Mouse (Mus musculus) midbrain, embryonic 14.5 days (tissue): ENCODE measurements around the gene Stxbp4. TPM values are rescaled to one million over a fixed set of nuclear protein-coding genes. Genes with fewer than 3 reads are reported as not detected.

ENCODE experiments used
- ATAC-seq: fragments of 200-750 bp; cut with Nextera tagmentation; 2 replicates; pipeline ENCODE4 v1.8.0; 2017; ENCODE audit warnings: moderate number of reproducible peaks, moderate library complexity; ENCODE audit not compliant: low FRiP score, low TSS enrichment
- DNase-seq: peaks from one replicate; pipeline ENCODE4 v3.0.0-alpha.2; 2015
- H3K27ac ChIP-seq: fragments of 300-500 bp; sonication (generic); replicated peaks from 2 replicates; pipeline ENCODE4 v1.5.1; 2014; ENCODE audit warnings: mild to moderate bottlenecking, low read depth, low read length, moderate library complexity
- H3K27me3 ChIP-seq: fragments of 300-500 bp; sonication (generic); 2 replicates; pipeline ENCODE4 v1.6.1; 2014; ENCODE audit warnings: low read length, control low read depth, mixed read lengths; ENCODE audit not compliant: control insufficient read depth, insufficient read depth
- H3K36me3 ChIP-seq: fragments of 300-500 bp; sonication (generic); 2 replicates; pipeline ENCODE4 v1.6.1; 2014; ENCODE audit warnings: low read length, control low read depth; ENCODE audit not compliant: control insufficient read depth, insufficient read depth
- H3K4me1 ChIP-seq: fragments of 300-500 bp; sonication (generic); 2 replicates; pipeline ENCODE4 v1.6.1; 2014; ENCODE audit warnings: mild to moderate bottlenecking, antibody characterized with exemption, low read length, control low read depth; ENCODE audit not compliant: control insufficient read depth, insufficient read depth
- H3K4me2 ChIP-seq: fragments of 300-500 bp; sonication (generic); 2 replicates; pipeline ENCODE4 v1.6.1; 2014; ENCODE audit warnings: mild to moderate bottlenecking, low read length, moderate library complexity
- H3K4me3 ChIP-seq: fragments of 300-500 bp; sonication (generic); replicated peaks from 2 replicates; pipeline ENCODE4 v1.5.1; 2014; ENCODE audit warnings: low read depth, low read length
- H3K9ac ChIP-seq: fragments of 300-500 bp; sonication (generic); replicated peaks from 2 replicates; pipeline ENCODE4 v1.6.1; 2014; ENCODE audit warnings: mild to moderate bottlenecking, low read length, moderate library complexity
- H3K9me3 ChIP-seq: fragments of 300-500 bp; sonication (generic); 2 replicates; pipeline ENCODE4 v1.6.1; 2016; ENCODE audit warnings: low read length, control low read depth, mixed read lengths; ENCODE audit not compliant: control insufficient read depth
- WGBS: fragments of 180-500 bp; shearing (Covaris S2); extraction: QIAGEN DNeasy Blood & Tissue Kit; methylation state at CpG from one replicate; pipeline ENCODE4 v1.1.7; 2014; 5-methylcytosine and 5-hydroxymethylcytosine counted together
- polyA plus RNA-seq: library from polyadenylated mRNA; unstranded; fragments of >200 nt; fragmentation: Nextera tagmentation; extraction: Ambion mirVana; gene quantifications from 2 replicates; pipeline ENCODE4 v1.2.1, GENCODE M21; 2014

The Stxbp4 gene
- polyA plus RNA-seq, 1 experiment from 2014 or later: 22.0 TPM

DNA sequence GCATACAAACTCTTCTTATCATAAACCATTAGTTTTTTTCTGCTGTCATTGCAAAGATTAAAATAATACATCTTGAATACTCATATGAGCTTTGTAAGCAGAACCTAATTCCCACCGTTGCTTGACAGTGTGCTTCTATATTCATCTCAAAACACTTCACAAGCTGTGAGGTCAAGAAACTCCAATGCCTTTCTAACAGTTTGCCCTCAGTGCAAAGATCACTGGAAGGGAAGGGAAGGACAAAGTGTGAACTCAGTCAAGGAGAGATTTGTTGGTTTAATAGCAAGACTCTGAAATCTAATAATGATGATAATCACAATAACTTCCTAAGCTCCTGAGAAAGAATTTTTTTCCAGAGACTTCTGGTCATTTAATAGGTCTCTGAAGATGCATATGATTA, 10.1 kb downstream of the Stxbp4 start:
- H3K4me3 ChIP-seq: no peak overlapping the region
- no peaks in the 10 kb centered on the region for H3K27me3 ChIP-seq
- no peak for DNase-seq
- no peak overlapping the region for H3K4me2 ChIP-seq
- no peak for ATAC-seq
- H3K9me3 ChIP-seq: no peaks in the 10 kb centered on the region
- no peak overlapping the region for H3K9ac ChIP-seq
- H3K27ac ChIP-seq: no peak overlapping the region
- no peaks in the 10 kb centered on the region for H3K4me1 ChIP-seq
- 87% methylated on average over 1 of the region's 1 CpGs for WGBS
- H3K36me3 ChIP-seq: no peaks in the 10 kb centered on the region

- ATAC-seq (no peak), DNase-seq (no peak)
- no peak overlapping the region for H3K27ac ChIP-seq
- peaks cover 7% of the 10 kb centered on the region; the same call in 1 of the 2 replicates for H3K36me3 ChIP-seq
- no peaks in the 10 kb centered on the region for H3K4me1 ChIP-seq
- H3K9me3 ChIP-seq: no peaks in the 10 kb centered on the region
- no peak overlapping the region for H3K9ac ChIP-seq
- no peak overlapping the region for H3K4me2 ChIP-seq
- WGBS: 85% methylated on average over 1 of the region's 1 CpGs
- H3K27me3 ChIP-seq: no peaks in the 10 kb centered on the region
- H3K4me3 ChIP-seq: no peak overlapping the region
These were observed 12.7 kb downstream of the Stxbp4 start for GRCm38 (mm10) chr11:90625174-90625573.

DNA sequence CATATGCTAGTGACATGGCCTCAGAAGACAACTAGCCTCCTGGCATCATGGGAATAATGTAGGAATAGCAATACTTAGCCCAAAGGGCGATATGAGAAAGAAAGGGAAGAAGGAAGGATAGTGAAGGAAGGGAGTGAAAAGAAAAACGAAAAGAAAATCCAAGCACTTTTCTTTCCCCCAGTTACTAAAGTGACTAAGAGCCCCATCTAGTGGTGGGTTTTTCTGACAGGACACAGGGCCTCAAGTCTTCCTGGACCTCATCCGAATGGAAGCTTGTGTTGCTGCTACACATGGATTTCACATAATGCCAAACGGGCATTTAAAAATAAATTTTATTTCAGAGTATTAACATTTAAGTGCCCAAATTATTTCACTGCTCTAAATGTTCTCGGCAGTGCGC, 14.4 kb downstream of the Stxbp4 start:
- 63% methylated on average over 6 of the region's 6 CpGs for WGBS
- no peaks in the 10 kb centered on the region for H3K27me3 ChIP-seq
- no peak overlapping the region for H3K27ac ChIP-seq
- no peak overlapping the region for H3K9ac ChIP-seq
- H3K4me1 ChIP-seq: no peaks in the 10 kb centered on the region
- H3K36me3 ChIP-seq: peaks cover 12% of the 10 kb centered on the region; the same call in 1 of the 2 replicates
- DNase-seq: peak; percentile 82
- no peak overlapping the region for H3K4me2 ChIP-seq
- H3K9me3 ChIP-seq: no peaks in the 10 kb centered on the region
- ATAC-seq: no peak
- H3K4me3 ChIP-seq: no peak overlapping the region

DNA sequence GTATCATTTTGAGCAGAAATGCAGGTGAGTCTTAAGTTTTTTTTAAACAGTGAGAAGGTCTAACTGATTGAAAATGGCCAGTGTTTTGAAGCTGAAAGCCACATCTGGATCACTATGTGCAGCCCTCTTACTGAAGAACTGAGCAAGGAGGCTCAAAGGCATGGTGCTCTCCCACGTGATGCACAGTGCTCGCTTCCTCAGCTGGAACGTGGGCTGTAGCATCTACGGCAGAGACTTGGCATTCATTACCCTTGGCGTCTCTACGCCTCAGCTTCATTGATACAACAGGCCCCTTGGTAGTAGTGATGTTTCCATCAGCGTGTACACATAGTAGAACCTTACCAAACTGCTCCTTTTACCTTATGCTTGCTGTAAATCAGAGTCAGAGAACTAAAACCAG, 15.4 kb downstream of the Stxbp4 start:
- Histone ChIP-seq H3K4me3 (no peak overlapping the region), H3K9ac (no peak overlapping the region), H3K36me3 (peaks cover 19% of the 10 kb centered on the region; the same call in 1 of the 2 replicates), H3K27me3 (no peaks in the 10 kb centered on the region), H3K4me1 (no peaks in the 10 kb centered on the region), H3K4me2 (no peak overlapping the region), H3K27ac (no peak overlapping the region), H3K9me3 (no peaks in the 10 kb centered on the region)
- 93% methylated on average over 7 of the region's 7 CpGs for WGBS
- DNase-seq: no peak
- no peak for ATAC-seq

- Histone ChIP-seq H3K4me3 (no peak overlapping the region), H3K36me3 (peaks cover 19% of the 10 kb centered on the region; the same call in 1 of the 2 replicates), H3K27me3 (no peaks in the 10 kb centered on the region), H3K4me2 (no peak overlapping the region), H3K4me1 (no peaks in the 10 kb centered on the region), H3K9ac (no peak overlapping the region), H3K9me3 (no peaks in the 10 kb centered on the region), H3K27ac (no peak overlapping the region)
- WGBS: 80% methylated on average over 12 of the region's 12 CpGs
- DNase-seq (no peak), ATAC-seq (no peak)
These were observed 15.8 kb downstream of the Stxbp4 start for GRCm38 (mm10) chr11:90622044-90622443.

- Histone ChIP-seq H3K4me2 (no peak overlapping the region), H3K4me1 (no peaks in the 10 kb centered on the region), H3K9ac (no peak overlapping the region), H3K9me3 (no peaks in the 10 kb centered on the region), H3K27ac (no peak overlapping the region), H3K36me3 (peaks cover 22% of the 10 kb centered on the region; the same call in 1 of the 2 replicates), H3K4me3 (no peak overlapping the region), H3K27me3 (no peaks in the 10 kb centered on the region)
- DNase-seq: peak; percentile 82
- no peak for ATAC-seq
These were observed 21.5 kb downstream of the Stxbp4 start for GRCm38 (mm10) chr11:90616431-90616830.

- Histone ChIP-seq H3K27me3 (no peaks in the 10 kb centered on the region), H3K4me2 (no peak overlapping the region), H3K9ac (no peak overlapping the region), H3K27ac (no peak overlapping the region), H3K9me3 (no peaks in the 10 kb centered on the region), H3K4me3 (no peak overlapping the region), H3K4me1 (no peaks in the 10 kb centered on the region), H3K36me3 (0 out of 2 replicates have a peak, but pooled peaks cover 14% of the 10 kb centered on the region)
- 95% methylated on average over 6 of the region's 6 CpGs for WGBS
- no peak for ATAC-seq
- no peak for DNase-seq
These were observed 23.1 kb downstream of the Stxbp4 start for GRCm38 (mm10) chr11:90614743-90615142.

GRCm38 (mm10) chr11:90612118-90612517, 25.8 kb downstream of the Stxbp4 start:
- no peak overlapping the region for H3K27ac ChIP-seq
- no peaks in the 10 kb centered on the region for H3K4me1 ChIP-seq
- H3K9ac ChIP-seq: no peak overlapping the region
- no peaks in the 10 kb centered on the region for H3K9me3 ChIP-seq
- ATAC-seq (no peak), DNase-seq (no peak)
- 0 out of 2 replicates have a peak, but pooled peaks cover 3% of the 10 kb centered on the region for H3K36me3 ChIP-seq
- no peaks in the 10 kb centered on the region for H3K27me3 ChIP-seq
- no peak overlapping the region for H3K4me2 ChIP-seq
- H3K4me3 ChIP-seq: no peak overlapping the region

DNA sequence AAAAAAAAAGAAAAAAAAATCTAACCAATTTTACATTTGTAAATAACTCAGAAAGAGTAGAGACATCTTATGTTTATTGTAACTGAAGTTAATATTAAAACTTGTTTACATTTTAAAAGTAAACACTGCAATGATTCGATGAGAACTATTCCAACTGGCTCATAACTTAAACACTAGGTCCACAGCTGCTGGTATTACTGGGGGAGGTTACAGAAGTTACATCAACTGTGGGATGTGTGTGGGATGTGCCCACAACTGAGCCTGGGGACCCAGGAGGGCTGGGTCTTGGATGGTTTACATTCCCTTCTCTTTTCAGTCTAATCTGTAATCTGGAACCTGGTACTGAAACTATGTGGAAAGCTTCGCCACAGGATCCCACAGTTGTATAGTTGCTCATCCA, 34.8 kb downstream of the Stxbp4 start:
- H3K9ac ChIP-seq: no peak overlapping the region
- no peaks in the 10 kb centered on the region for H3K9me3 ChIP-seq
- no peaks in the 10 kb centered on the region for H3K4me1 ChIP-seq
- 96% methylated on average over 2 of the region's 2 CpGs for WGBS
- no peak overlapping the region for H3K27ac ChIP-seq
- H3K27me3 ChIP-seq: no peaks in the 10 kb centered on the region
- DNase-seq (no peak), ATAC-seq (no peak)
- H3K36me3 ChIP-seq: peaks cover 26% of the 10 kb centered on the region
- H3K4me2 ChIP-seq: no peak overlapping the region
- H3K4me3 ChIP-seq: no peak overlapping the region
